Mouse (Mus musculus): ENCODE measurements around the gene Gphn. TPM values are rescaled to one million over a fixed set of nuclear protein-coding genes. Genes with fewer than 3 reads are reported as not detected.

Gene Gphn
- total RNA-seq, 1 experiment: 7.3 TPM

- DNase-seq (ENCODE audit: low read depth, low spot score): no peak
- no peak for TF ChIP-seq HCFC1 (IDR thresholded peaks at IDR 0.05; ENCODE audit: borderline replicate concordance, insufficient read depth, low read length)
- TF ChIP-seq CHD2 (IDR thresholded peaks at IDR 0.05; ENCODE audit: low read depth, low read length): no peak
- TF ChIP-seq ZNF384 (IDR thresholded peaks at IDR 0.05; ENCODE audit: low read depth, low read length): no peak
- no peak for TF ChIP-seq MAFK (IDR thresholded peaks at IDR 0.05; ENCODE audit: insufficient read depth, low read depth, low read length)
- TF ChIP-seq ZC3H11A (IDR thresholded peaks at IDR 0.05; ENCODE audit: borderline replicate concordance, low read depth, low read length): no peak
- H3K9me3 ChIP-seq (ENCODE audit: control insufficient read depth, insufficient read depth, low read depth, low read length): no peaks in the 10 kb centered on the region
- no peak within 1 kb of the TSS for H3K9ac ChIP-seq (ENCODE audit: insufficient read depth, low read depth, low read length, poor library complexity, severe bottlenecking)
- no peak within 1 kb of the TSS for H3K4me3 ChIP-seq (ENCODE audit: insufficient read depth in 1 of 2, low read depth in 1 of 2, low read length in 2 of 2, poor library complexity in 1 of 2, severe bottlenecking in 1 of 2)
- no peaks in the 10 kb centered on the region for H3K4me1 ChIP-seq (ENCODE audit: control insufficient read depth in 2 of 2, insufficient read depth in 2 of 2, low read length in 2 of 2, poor library complexity in 1 of 2)
- no peak within 1 kb of the TSS for H3K27ac ChIP-seq (ENCODE audit: insufficient read depth, low read depth, low read length, poor library complexity, severe bottlenecking)
- no peaks in the 10 kb centered on the region for H3K36me3 ChIP-seq (ENCODE audit: control insufficient read depth, insufficient read depth, low read length, poor library complexity, severe bottlenecking)
- in situ Hi-C loops (cut with MboI; ENCODE audit: low sequenced_read_pairs in 2 of 2, unreplicated experiment in 2 of 2): no loop called here
These were observed 465.1 kb downstream of the Gphn start, which contains the start of gene Fam71d for GRCm38 (mm10) chr12:78691325-78691724. Gene Fam71d, plus strand, starts transcription at chr12:78691535.

DNA sequence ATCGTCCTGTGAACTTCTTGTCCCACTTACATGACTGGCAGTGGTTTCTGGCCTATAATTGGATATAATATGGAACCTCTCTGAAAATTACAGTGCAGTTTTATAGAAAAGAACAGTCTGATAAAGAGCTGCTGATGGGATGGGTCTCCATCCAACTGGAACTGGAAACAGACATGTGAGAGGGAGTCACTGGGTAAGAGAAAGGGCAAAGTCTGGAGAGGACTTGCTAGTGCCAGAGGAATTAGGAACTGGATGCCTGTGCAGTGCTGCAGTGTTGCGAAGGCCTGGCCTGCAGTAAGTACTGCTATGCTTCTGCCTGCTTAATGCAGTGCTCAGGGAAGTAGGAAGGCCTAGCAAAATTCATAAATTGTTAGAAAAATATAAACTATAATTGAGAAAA lies 467.1 kb downstream of the Gphn start:
- Histone ChIP-seq H3K36me3 (ENCODE audit: control insufficient read depth, insufficient read depth, low read length, poor library complexity, severe bottlenecking) (no peaks in the 10 kb centered on the region), H3K9ac (ENCODE audit: insufficient read depth, low read depth, low read length, poor library complexity, severe bottlenecking) (no peak overlapping the region), H3K9me3 (ENCODE audit: control insufficient read depth, insufficient read depth, low read depth, low read length) (no peaks in the 10 kb centered on the region), H3K27ac (ENCODE audit: insufficient read depth, low read depth, low read length, poor library complexity, severe bottlenecking) (no peak overlapping the region), H3K4me1 (ENCODE audit: control insufficient read depth in 2 of 2, insufficient read depth in 2 of 2, low read length in 2 of 2, poor library complexity in 1 of 2) (no peaks in the 10 kb centered on the region), H3K4me3 (ENCODE audit: insufficient read depth in 1 of 2, low read depth in 1 of 2, low read length in 2 of 2, poor library complexity in 1 of 2, severe bottlenecking in 1 of 2) (no peak overlapping the region)
- in situ Hi-C loops (cut with MboI; ENCODE audit: low sequenced_read_pairs in 2 of 2, unreplicated experiment in 2 of 2): no loop called here
- TF ChIP-seq HCFC1 (IDR thresholded peaks at IDR 0.05; ENCODE audit: borderline replicate concordance, insufficient read depth, low read length): no peak
- TF ChIP-seq MAFK (IDR thresholded peaks at IDR 0.05; ENCODE audit: insufficient read depth, low read depth, low read length): no peak
- no peak for TF ChIP-seq CHD2 (IDR thresholded peaks at IDR 0.05; ENCODE audit: low read depth, low read length)
- no peak for TF ChIP-seq ZC3H11A (IDR thresholded peaks at IDR 0.05; ENCODE audit: borderline replicate concordance, low read depth, low read length)
- no peak for TF ChIP-seq ZNF384 (IDR thresholded peaks at IDR 0.05; ENCODE audit: low read depth, low read length)
- DNase-seq (ENCODE audit: low read depth, low spot score): no peak

DNA sequence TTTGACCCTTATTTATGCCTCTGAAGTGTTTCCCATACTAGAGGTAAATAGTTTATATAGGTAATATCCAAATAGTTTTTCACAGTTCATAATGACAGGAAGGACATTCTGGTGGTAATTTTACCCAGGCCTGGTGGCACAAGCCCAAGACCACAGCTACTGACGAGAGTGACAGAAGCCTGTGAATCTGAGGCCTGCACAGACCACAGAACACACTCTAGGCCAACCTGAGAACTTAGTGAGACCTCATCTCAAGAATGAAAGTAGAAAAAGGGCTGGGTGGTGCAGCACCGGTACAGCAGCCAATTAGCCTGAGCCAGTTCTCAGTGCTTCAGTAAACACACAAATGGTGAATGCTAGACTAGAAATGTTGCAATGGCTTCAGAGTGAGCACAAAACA lies 491.6 kb downstream of the Gphn start:
- H3K36me3 ChIP-seq (ENCODE audit: control insufficient read depth, insufficient read depth, low read length, poor library complexity, severe bottlenecking): no peaks in the 10 kb centered on the region
- H3K4me3 ChIP-seq (ENCODE audit: insufficient read depth in 1 of 2, low read depth in 1 of 2, low read length in 2 of 2, poor library complexity in 1 of 2, severe bottlenecking in 1 of 2): no peak overlapping the region
- H3K9ac ChIP-seq (ENCODE audit: insufficient read depth, low read depth, low read length, poor library complexity, severe bottlenecking): no peak overlapping the region
- in situ Hi-C loops (cut with MboI; ENCODE audit: low sequenced_read_pairs in 2 of 2, unreplicated experiment in 2 of 2): no loop called here
- H3K4me1 ChIP-seq (ENCODE audit: control insufficient read depth in 2 of 2, insufficient read depth in 2 of 2, low read length in 2 of 2, poor library complexity in 1 of 2): no peaks in the 10 kb centered on the region
- no peak for TF ChIP-seq MAFK (IDR thresholded peaks at IDR 0.05; ENCODE audit: insufficient read depth, low read depth, low read length)
- TF ChIP-seq CHD2 (IDR thresholded peaks at IDR 0.05; ENCODE audit: low read depth, low read length): no peak
- TF ChIP-seq HCFC1 (IDR thresholded peaks at IDR 0.05; ENCODE audit: borderline replicate concordance, insufficient read depth, low read length): no peak
- TF ChIP-seq ZC3H11A (IDR thresholded peaks at IDR 0.05; ENCODE audit: borderline replicate concordance, low read depth, low read length): no peak
- no peak for TF ChIP-seq ZNF384 (IDR thresholded peaks at IDR 0.05; ENCODE audit: low read depth, low read length)
- H3K9me3 ChIP-seq (ENCODE audit: control insufficient read depth, insufficient read depth, low read depth, low read length): no peaks in the 10 kb centered on the region
- DNase-seq (ENCODE audit: low read depth, low spot score): no peak
- no peak overlapping the region for H3K27ac ChIP-seq (ENCODE audit: insufficient read depth, low read depth, low read length, poor library complexity, severe bottlenecking)

GRCm38 (mm10) chr12:78727723-78728122 lies 501.5 kb downstream of the Gphn start:
- TF ChIP-seq ZC3H11A (IDR thresholded peaks at IDR 0.05; ENCODE audit: borderline replicate concordance, low read depth, low read length) (no peak), HCFC1 (IDR thresholded peaks at IDR 0.05; ENCODE audit: borderline replicate concordance, insufficient read depth, low read length) (no peak), CHD2 (IDR thresholded peaks at IDR 0.05; ENCODE audit: low read depth, low read length) (no peak), ZNF384 (IDR thresholded peaks at IDR 0.05; ENCODE audit: low read depth, low read length) (no peak), MAFK (IDR thresholded peaks at IDR 0.05; ENCODE audit: insufficient read depth, low read depth, low read length) (no peak)
- H3K4me3 ChIP-seq (ENCODE audit: insufficient read depth in 1 of 2, low read depth in 1 of 2, low read length in 2 of 2, poor library complexity in 1 of 2, severe bottlenecking in 1 of 2): no peak overlapping the region
- no peak overlapping the region for H3K27ac ChIP-seq (ENCODE audit: insufficient read depth, low read depth, low read length, poor library complexity, severe bottlenecking)
- H3K9me3 ChIP-seq (ENCODE audit: control insufficient read depth, insufficient read depth, low read depth, low read length): no peaks in the 10 kb centered on the region
- in situ Hi-C loops (cut with MboI; ENCODE audit: low sequenced_read_pairs in 2 of 2, unreplicated experiment in 2 of 2): no loop called here
- H3K9ac ChIP-seq (ENCODE audit: insufficient read depth, low read depth, low read length, poor library complexity, severe bottlenecking): no peak overlapping the region
- H3K36me3 ChIP-seq (ENCODE audit: control insufficient read depth, insufficient read depth, low read length, poor library complexity, severe bottlenecking): no peaks in the 10 kb centered on the region
- H3K4me1 ChIP-seq (ENCODE audit: control insufficient read depth in 2 of 2, insufficient read depth in 2 of 2, low read length in 2 of 2, poor library complexity in 1 of 2): no peaks in the 10 kb centered on the region
- DNase-seq (ENCODE audit: low read depth, low spot score): no peak

Other genes with a start within 250 kb of the Gphn start
- not detected in 2 replicates for gene Gm6657, start 32.1 kb upstream of the Gphn start, total RNA-seq (2012; rRNA removed)

All from ES-E14 (cell line).